Mouse (Mus musculus) neutrophil, adult 59 days (primary cell): Measurements from ENCODE around the gene Tmem131l. TPM values are rescaled to one million over a fixed set of nuclear protein-coding genes. Genes with fewer than 3 reads are reported as not detected.

Experiments used
- total RNA-seq, 2 experiments: library from RNA; stranded (reverse); gene quantifications; 1 replicate in 1 of 2; 2 replicates in 1 of 2; pipeline ENCODE4 v1.2.4; 2023

The Tmem131l gene
- 100 to 1,000 TPM; 176 to 180 TPM for total RNA-seq

DNA sequence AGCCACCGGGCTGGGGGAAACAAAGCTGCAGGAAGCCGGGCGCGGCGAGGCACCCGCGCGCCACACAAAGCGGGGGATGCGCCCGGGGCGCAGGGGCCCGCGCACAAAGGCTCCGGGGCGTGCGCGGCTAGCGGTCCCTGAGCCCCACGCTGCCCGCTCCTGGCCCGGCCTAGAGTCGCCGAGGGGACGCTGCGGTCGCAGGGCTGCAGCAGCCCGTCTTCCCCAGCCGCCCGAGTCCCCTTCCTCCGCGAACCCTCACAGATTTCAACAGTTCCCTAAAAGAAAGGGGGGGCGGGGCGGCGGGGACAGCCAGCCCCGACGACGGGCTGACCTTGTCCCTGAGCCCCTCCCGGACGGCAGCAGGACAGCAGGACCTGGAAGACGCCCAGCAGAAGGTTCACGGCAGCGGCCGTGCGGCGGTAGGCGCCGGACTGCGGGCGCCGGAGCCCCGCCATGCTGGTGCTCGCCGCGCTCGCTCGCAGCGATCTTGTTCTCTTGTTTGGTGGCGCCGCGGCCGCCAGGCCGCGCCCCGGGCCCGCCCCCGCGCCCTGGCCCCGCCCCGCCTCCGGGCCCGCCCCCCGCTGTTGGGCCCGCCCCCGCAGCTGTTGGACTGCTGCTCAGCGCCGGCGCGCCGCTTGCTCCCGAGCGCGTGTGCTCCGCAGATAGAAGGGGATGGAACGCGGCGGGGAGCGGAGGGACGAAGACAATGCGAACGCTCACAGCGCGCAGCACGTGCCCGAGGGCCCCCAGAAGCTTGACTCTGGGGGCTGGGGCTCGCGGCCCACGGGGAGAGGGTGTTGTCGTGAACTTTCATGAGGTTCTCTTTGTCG is at the start of gene Tmem131l:
TSS of gene Tmem131l (minus strand) at position 530 of the 830 bp plus-strand sequence.

Other genes with a start within 250 kb of the Tmem131l start
- gene Tlr2, start 198.4 kb downstream of the Tmem131l start, total RNA-seq: 100 to 1,000 TPM in 1 of 2 experiments, 10 to 100 TPM in 1; 82.7 to 106 TPM
- 1 to 10 TPM; 2.8 to 5.3 TPM for gene Mnd1, start 115.6 kb upstream of the Tmem131l start, total RNA-seq
- gene Gm6525, start 133.9 kb upstream of the Tmem131l start, total RNA-seq: under 1 TPM in 1 of 2 experiments, not detected in 1; 0.75 TPM